Mouse (Mus musculus) inflammation-experienced regulatory T-cells, adult 6 months (primary cell): ENCODE measurements around the gene 1110008P14Rik. TPM values are rescaled to one million over a fixed set of nuclear protein-coding genes. Genes with fewer than 3 reads are reported as not detected.
"Not testable (repeated sequence)": the region's sequence is repeated elsewhere in the genome, so short reads cannot be mapped to it uniquely, and the experiment has no call there.

Experiments
- ATAC-seq: one replicate; pipeline ENCODE4 v1.8.0; 2017
- polyA plus RNA-seq, 3 experiments: library from polyadenylated mRNA; unstranded; fragments of 100-300 nt; shearing (Covaris generic); gene quantifications; one replicate each; pipeline ENCODE4 v1.2.1; 2017

1110008P14Rik gene
- polyA plus RNA-seq, 3 experiments from 2014 or later: 43.1 to 73.3 (median 57.4) TPM

- ATAC-seq: peak; percentile 79
These were observed 18.9 kb downstream of the 1110008P14Rik start for GRCm38 (mm10) chr2:32362817-32363340.

GRCm38 (mm10) chr2:32362274-32362673 is 19.5 kb downstream of the 1110008P14Rik start:
- ATAC-seq: not testable (repeated sequence)

- ATAC-seq: peak; percentile 31
These were observed 20.3 kb downstream of the 1110008P14Rik start for GRCm38 (mm10) chr2:32361437-32361836.

- ATAC-seq: no peak
These were observed 21.0 kb downstream of the 1110008P14Rik start for GRCm38 (mm10) chr2:32360741-32361140.

GRCm38 (mm10) chr2:32358381-32358780 is 23.4 kb downstream of the 1110008P14Rik start:
- no peak for ATAC-seq

GRCm38 (mm10) chr2:32357710-32358109 is 24.0 kb downstream of the 1110008P14Rik start:
- ATAC-seq: no peak

GRCm38 (mm10) chr2:32356216-32356615 is 25.5 kb downstream of the 1110008P14Rik start:
- no peak for ATAC-seq

GRCm38 (mm10) chr2:32354336-32354895 is 27.3 kb downstream of the 1110008P14Rik start:
- ATAC-seq: no peak

GRCm38 (mm10) chr2:32353836-32354235 is 27.9 kb downstream of the 1110008P14Rik start:
- no peak for ATAC-seq

- ATAC-seq: peak; percentile 76
These were observed 28.7 kb downstream of the 1110008P14Rik start, which contains the start of gene Dnm1 for GRCm38 (mm10) chr2:32353007-32353542. Dnm1 (minus strand) TSS chr2:32353338.

- ATAC-seq: peak; percentile 17
These were observed 29.4 kb downstream of the 1110008P14Rik start, which contains the start of gene Ciz1 for GRCm38 (mm10) chr2:32352151-32353006. Ciz1 (plus strand) TSS chr2:32352327.

GRCm38 (mm10) chr2:32351471-32351961 is 30.2 kb downstream of the 1110008P14Rik start:
- ATAC-seq: no peak

GRCm38 (mm10) chr2:32350471-32351051 is 31.2 kb downstream of the 1110008P14Rik start:
- no peak for ATAC-seq

- no peak for ATAC-seq
These were observed 32.0 kb downstream of the 1110008P14Rik start for GRCm38 (mm10) chr2:32349625-32350255.

GRCm38 (mm10) chr2:32348311-32348710 is 33.4 kb downstream of the 1110008P14Rik start:
- ATAC-seq: no peak

- no peak for ATAC-seq
These were observed 34.7 kb downstream of the 1110008P14Rik start for GRCm38 (mm10) chr2:32347019-32347418.

- ATAC-seq: no peak
These were observed 37.0 kb downstream of the 1110008P14Rik start for GRCm38 (mm10) chr2:32344598-32345321.

GRCm38 (mm10) chr2:32344056-32344455 is 37.7 kb downstream of the 1110008P14Rik start:
- ATAC-seq: no peak

- ATAC-seq: no peak
These were observed 38.4 kb downstream of the 1110008P14Rik start for GRCm38 (mm10) chr2:32343351-32343671.

GRCm38 (mm10) chr2:32342539-32343350 is 39.0 kb downstream of the 1110008P14Rik start:
- no peak for ATAC-seq

- no peak for ATAC-seq
These were observed 39.7 kb downstream of the 1110008P14Rik start for GRCm38 (mm10) chr2:32342039-32342438.
